Mouse (Mus musculus) E14TG2a.4 (cell line): ENCODE data around the gene Ei24.

Source experiments
- CTCF ChIP-seq: conservative IDR thresholded peaks from 2 replicates; pipeline ENCODE4 v1.5.1; 2014; ENCODE audit warnings: low read length
- NANOG ChIP-seq: IDR thresholded peaks from 2 replicates; pipeline ENCODE4 v1.6.1; 2014; ENCODE audit warnings: borderline replicate concordance, low read length, mixed read lengths
- POU5F1 ChIP-seq: IDR thresholded peaks from 2 replicates; pipeline ENCODE4 v1.6.1; 2014; ENCODE audit warnings: low read length, borderline replicate concordance

- no peak for TF ChIP-seq CTCF
- no peak for TF ChIP-seq NANOG
- TF ChIP-seq POU5F1 = no peak
Observed at GRCm38 (mm10) chr9:36833043-36833881, 36.1 kb upstream of the Ei24 start.
